Mouse (Mus musculus) ES-Bruce4 (cell line): ENCODE results near the gene Rassf8. TPM values are rescaled to one million over a fixed set of nuclear protein-coding genes. Genes with fewer than 3 reads are reported as not detected.

Experiments used
- H3K27ac ChIP-seq: 2 replicates; pipeline ENCODE4 v1.5.1; 2012; ENCODE audit warnings: low read length, inconsistent platforms; ENCODE audit not compliant: insufficient read depth
- H3K27me3 ChIP-seq: 2 replicates; pipeline ENCODE4 v1.6.1; 2012; ENCODE audit warnings: mild to moderate bottlenecking, low read length, inconsistent platforms; ENCODE audit not compliant: control insufficient read depth, poor library complexity, insufficient read depth, severe bottlenecking
- H3K36me3 ChIP-seq: 2 replicates; pipeline ENCODE4 v1.6.1; 2012; ENCODE audit warnings: inconsistent platforms, mild to moderate bottlenecking, low read length, moderate library complexity; ENCODE audit not compliant: control insufficient read depth, poor library complexity, insufficient read depth, severe bottlenecking
- H3K4me1 ChIP-seq: one replicate; pipeline ENCODE4 v1.8.1; 2011; ENCODE audit warnings: low read length; ENCODE audit not compliant: control insufficient read depth, insufficient read depth
- H3K4me3 ChIP-seq: 2 replicates; pipeline ENCODE4 v1.5.1; 2011; ENCODE audit warnings: low read depth, mild to moderate bottlenecking, low read length
- H3K9ac ChIP-seq: 2 replicates; pipeline ENCODE4 v1.6.1; 2012; ENCODE audit warnings: low read depth, mild to moderate bottlenecking, inconsistent platforms; ENCODE audit not compliant: poor library complexity, severe bottlenecking
- H3K9me3 ChIP-seq: replicated peaks from 2 replicates; pipeline ENCODE4 v1.6.1; 2012; ENCODE audit warnings: mild to moderate bottlenecking, low read length, inconsistent platforms; ENCODE audit not compliant: control insufficient read depth, poor library complexity, insufficient read depth, severe bottlenecking
- CTCF ChIP-seq: IDR thresholded peaks from one replicate; pipeline ENCODE4 v1.8.1; 2011; ENCODE audit warnings: low read depth, low read length
- EP300 ChIP-seq: IDR thresholded peaks from 2 replicates; pipeline ENCODE4 v1.6.1; 2011; ENCODE audit warnings: low read depth, low read length; ENCODE audit not compliant: insufficient read depth
- POLR2A ChIP-seq: IDR thresholded peaks from one replicate; pipeline ENCODE4 v1.8.1; 2011; ENCODE audit warnings: low read length; ENCODE audit not compliant: insufficient read depth
- polyA plus RNA-seq: library from polyadenylated mRNA; stranded (reverse); fragments of >200 nt; gene quantifications from 2 replicates; pipeline ENCODE4 v1.2.4, GENCODE M21; 2011; ENCODE audit warnings: low read depth; ENCODE audit not compliant: missing spikeins, insufficient read depth, insufficient read length

Rassf8 gene
- 13.8 and 20.8 TPM in 2 replicates for polyA plus RNA-seq

DNA sequence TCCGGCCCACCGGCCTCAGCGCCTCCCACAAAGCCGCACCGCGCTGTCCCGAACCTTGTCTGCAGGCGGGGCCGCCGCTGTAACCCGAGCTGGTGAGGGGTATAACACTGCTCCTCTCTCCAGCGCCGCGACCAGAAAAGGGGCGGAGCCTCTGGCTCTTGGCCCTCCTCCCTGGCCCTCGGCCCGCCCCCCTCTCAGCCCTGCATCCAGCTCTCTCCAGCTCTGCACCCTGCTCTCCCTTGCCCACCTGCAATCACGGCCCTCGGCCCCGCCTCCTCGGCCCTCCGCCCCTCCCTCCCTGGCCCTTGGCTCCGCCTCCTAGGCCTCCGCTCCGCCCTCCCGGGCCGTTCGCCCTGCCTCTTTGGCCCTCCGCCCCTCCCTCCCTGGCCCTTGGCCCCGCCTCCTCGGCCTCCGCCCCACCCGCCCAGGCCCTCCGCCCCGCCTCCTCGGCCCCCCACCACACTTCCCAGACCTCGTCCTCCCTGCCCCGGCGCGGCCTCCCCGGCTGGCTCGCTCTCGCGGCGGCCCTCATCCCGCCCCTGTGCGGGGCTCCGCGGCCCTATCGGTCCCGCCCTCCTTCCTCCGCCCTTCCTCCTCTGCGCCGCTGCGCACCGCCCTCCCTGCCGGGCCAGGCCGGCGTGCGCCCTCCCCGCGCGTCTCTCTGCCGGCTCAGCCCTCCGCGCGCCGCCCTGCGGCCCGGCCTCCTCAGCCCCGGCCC, at the start of gene Rassf8:
Gene Rassf8, plus strand, starts transcription at position 617 of the 718 bp plus-strand sequence.
- H3K27ac ChIP-seq: no peak within 1 kb of the TSS
- peaks cover 2% of the 10 kb centered on the region for H3K4me1 ChIP-seq
- H3K9ac ChIP-seq: peak within 1 kb of the TSS; percentile 77
- peak within 1 kb of the TSS; percentile 82 for H3K4me3 ChIP-seq
- no peaks in the 10 kb centered on the region for H3K9me3 ChIP-seq
- no peak for TF ChIP-seq CTCF
- no peak for TF ChIP-seq POLR2A
- TF ChIP-seq EP300: no peak
- H3K36me3 ChIP-seq: no peaks in the 10 kb centered on the region
- H3K27me3 ChIP-seq: no peaks in the 10 kb centered on the region; the same call in 1 of the 2 replicates

- Histone ChIP-seq H3K27ac (no peak overlapping the region), H3K36me3 (no peaks in the 10 kb centered on the region), H3K4me1 (no peaks in the 10 kb centered on the region), H3K9me3 (no peaks in the 10 kb centered on the region), H3K27me3 (no peaks in the 10 kb centered on the region), H3K4me3 (no peak overlapping the region), H3K9ac (no peak overlapping the region)
- TF ChIP-seq CTCF: no peak
- no peak for TF ChIP-seq EP300
- no peak for TF ChIP-seq POLR2A
Observed at GRCm38 (mm10) chr6:145701021-145701540, 45.5 kb upstream of the Rassf8 start.

DNA sequence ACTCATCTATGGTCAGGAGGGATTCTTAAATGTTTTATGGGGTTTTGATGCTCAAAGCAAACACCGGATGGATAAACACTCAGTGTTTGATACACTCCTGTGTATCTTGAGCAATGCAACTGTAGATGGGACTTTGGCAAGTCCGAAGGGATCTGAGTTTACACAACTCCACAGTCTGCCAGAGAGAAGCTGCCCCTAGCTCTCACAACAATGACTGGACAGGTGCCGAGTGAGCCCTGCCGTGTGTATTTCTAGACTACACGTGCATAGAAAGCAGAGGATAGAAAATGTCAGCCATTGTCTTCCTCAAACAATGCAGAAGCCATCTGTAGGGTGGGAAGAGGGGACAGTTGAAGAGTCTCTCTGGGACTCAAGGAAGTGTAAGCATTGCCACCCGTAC, 42.9 kb upstream of the Rassf8 start:
- H3K36me3 ChIP-seq: no peaks in the 10 kb centered on the region
- no peak for TF ChIP-seq EP300
- no peak for TF ChIP-seq CTCF
- TF ChIP-seq POLR2A: no peak
- no peaks in the 10 kb centered on the region for H3K27me3 ChIP-seq
- no peak overlapping the region for H3K4me3 ChIP-seq
- H3K9ac ChIP-seq: no peak overlapping the region
- H3K4me1 ChIP-seq: no peaks in the 10 kb centered on the region
- no peaks in the 10 kb centered on the region for H3K9me3 ChIP-seq
- no peak overlapping the region for H3K27ac ChIP-seq

- no peak overlapping the region for H3K9ac ChIP-seq
- H3K36me3 ChIP-seq: no peaks in the 10 kb centered on the region
- no peak overlapping the region for H3K27ac ChIP-seq
- no peak overlapping the region for H3K4me3 ChIP-seq
- peaks cover 5% of the 10 kb centered on the region for H3K9me3 ChIP-seq
- no peak for TF ChIP-seq POLR2A
- no peak for TF ChIP-seq CTCF
- TF ChIP-seq EP300: no peak
- H3K27me3 ChIP-seq: no peaks in the 10 kb centered on the region
- peaks cover 3% of the 10 kb centered on the region for H3K4me1 ChIP-seq
Observed at GRCm38 (mm10) chr6:145709956-145710720, 36.4 kb upstream of the Rassf8 start.

- H3K9me3 ChIP-seq: peaks cover 5% of the 10 kb centered on the region
- no peak overlapping the region for H3K27ac ChIP-seq
- H3K4me3 ChIP-seq: no peak overlapping the region
- H3K4me1 ChIP-seq: peaks cover 3% of the 10 kb centered on the region
- H3K36me3 ChIP-seq: no peaks in the 10 kb centered on the region
- H3K9ac ChIP-seq: no peak overlapping the region
- H3K27me3 ChIP-seq: no peaks in the 10 kb centered on the region
- TF ChIP-seq POLR2A: no peak
- TF ChIP-seq EP300: no peak
- TF ChIP-seq CTCF: no peak
Observed at GRCm38 (mm10) chr6:145710797-145711196, 35.8 kb upstream of the Rassf8 start.

- no peak overlapping the region for H3K27ac ChIP-seq
- H3K9me3 ChIP-seq: peaks cover 5% of the 10 kb centered on the region
- peaks cover 3% of the 10 kb centered on the region for H3K4me1 ChIP-seq
- TF ChIP-seq CTCF: no peak
- no peak for TF ChIP-seq POLR2A
- TF ChIP-seq EP300: no peak
- no peaks in the 10 kb centered on the region for H3K27me3 ChIP-seq
- no peak overlapping the region for H3K4me3 ChIP-seq
- H3K36me3 ChIP-seq: no peaks in the 10 kb centered on the region
- no peak overlapping the region for H3K9ac ChIP-seq
Observed at GRCm38 (mm10) chr6:145711320-145711719, 35.2 kb upstream of the Rassf8 start.
